Mouse (Mus musculus) cortical plate, adult 2 months (tissue): Measurements from ENCODE around the gene Rcn1.

Source experiments
- CTCF ChIP-seq: fragments of 200-500 bp; IDR thresholded peaks from 2 replicates; pipeline ENCODE4 v1.5.1; 2011; ENCODE audit warnings: mild to moderate bottlenecking, control low read depth, low read length; ENCODE audit not compliant: insufficient read depth; ENCODE audit errors: extremely low read depth
- POLR2A ChIP-seq: fragments of 200-500 bp; IDR thresholded peaks from 2 replicates; pipeline ENCODE4 v1.6.1; 2011; ENCODE audit warnings: mild to moderate bottlenecking, low read length, control low read depth; ENCODE audit not compliant: insufficient read depth; ENCODE audit errors: extremely low read depth

DNA sequence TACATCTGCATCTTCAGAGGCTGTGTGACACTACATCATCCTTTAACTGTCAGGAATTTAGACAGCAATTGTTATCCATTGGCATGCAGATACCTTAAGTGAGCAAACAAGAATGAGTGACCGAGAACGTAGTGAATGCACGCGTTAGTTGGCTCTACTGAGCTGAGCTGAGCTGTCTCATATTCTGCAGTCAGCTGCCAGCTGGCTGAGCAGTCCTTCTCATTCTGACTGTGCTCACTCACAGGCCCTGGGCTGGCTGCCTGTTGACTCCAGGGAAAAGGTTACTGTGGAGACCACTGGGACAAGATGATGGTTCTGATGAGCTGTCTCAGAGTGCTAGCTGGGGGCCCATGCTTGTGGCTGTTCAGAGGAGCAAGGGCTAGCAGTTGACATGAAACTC lies 9.4 kb upstream of the Rcn1 start:
- TF ChIP-seq CTCF, result no peak
- no peak for TF ChIP-seq POLR2A
